Mouse (Mus musculus) ES-Bruce4 (cell line): ENCODE measurements around the gene Sar1a. TPM values are rescaled to one million over a fixed set of nuclear protein-coding genes. Genes with fewer than 3 reads are reported as not detected.

Source experiments
- H3K27ac ChIP-seq: 2 replicates; pipeline ENCODE4 v1.5.1; 2012; ENCODE audit warnings: low read length, inconsistent platforms; ENCODE audit not compliant: insufficient read depth
- H3K27me3 ChIP-seq: 2 replicates; pipeline ENCODE4 v1.6.1; 2012; ENCODE audit warnings: mild to moderate bottlenecking, low read length, inconsistent platforms; ENCODE audit not compliant: control insufficient read depth, poor library complexity, insufficient read depth, severe bottlenecking
- H3K36me3 ChIP-seq: 2 replicates; pipeline ENCODE4 v1.6.1; 2012; ENCODE audit warnings: inconsistent platforms, mild to moderate bottlenecking, low read length, moderate library complexity; ENCODE audit not compliant: control insufficient read depth, poor library complexity, insufficient read depth, severe bottlenecking
- H3K4me1 ChIP-seq: one replicate; pipeline ENCODE4 v1.8.1; 2011; ENCODE audit warnings: low read length; ENCODE audit not compliant: control insufficient read depth, insufficient read depth
- H3K4me3 ChIP-seq: 2 replicates; pipeline ENCODE4 v1.5.1; 2011; ENCODE audit warnings: low read depth, mild to moderate bottlenecking, low read length
- H3K9ac ChIP-seq: 2 replicates; pipeline ENCODE4 v1.6.1; 2012; ENCODE audit warnings: low read depth, mild to moderate bottlenecking, inconsistent platforms; ENCODE audit not compliant: poor library complexity, severe bottlenecking
- H3K9me3 ChIP-seq: replicated peaks from 2 replicates; pipeline ENCODE4 v1.6.1; 2012; ENCODE audit warnings: mild to moderate bottlenecking, low read length, inconsistent platforms; ENCODE audit not compliant: control insufficient read depth, poor library complexity, insufficient read depth, severe bottlenecking
- CTCF ChIP-seq: IDR thresholded peaks from one replicate; pipeline ENCODE4 v1.8.1; 2011; ENCODE audit warnings: low read depth, low read length
- EP300 ChIP-seq: IDR thresholded peaks from 2 replicates; pipeline ENCODE4 v1.6.1; 2011; ENCODE audit warnings: low read depth, low read length; ENCODE audit not compliant: insufficient read depth
- POLR2A ChIP-seq: IDR thresholded peaks from one replicate; pipeline ENCODE4 v1.8.1; 2011; ENCODE audit warnings: low read length; ENCODE audit not compliant: insufficient read depth
- polyA plus RNA-seq: library from polyadenylated mRNA; stranded (reverse); fragments of >200 nt; gene quantifications from 2 replicates; pipeline ENCODE4 v1.2.4, GENCODE M21; 2011; ENCODE audit warnings: low read depth; ENCODE audit not compliant: missing spikeins, insufficient read depth, insufficient read length

Sar1a gene
- polyA plus RNA-seq: 131 and 136 TPM in 2 replicates

DNA sequence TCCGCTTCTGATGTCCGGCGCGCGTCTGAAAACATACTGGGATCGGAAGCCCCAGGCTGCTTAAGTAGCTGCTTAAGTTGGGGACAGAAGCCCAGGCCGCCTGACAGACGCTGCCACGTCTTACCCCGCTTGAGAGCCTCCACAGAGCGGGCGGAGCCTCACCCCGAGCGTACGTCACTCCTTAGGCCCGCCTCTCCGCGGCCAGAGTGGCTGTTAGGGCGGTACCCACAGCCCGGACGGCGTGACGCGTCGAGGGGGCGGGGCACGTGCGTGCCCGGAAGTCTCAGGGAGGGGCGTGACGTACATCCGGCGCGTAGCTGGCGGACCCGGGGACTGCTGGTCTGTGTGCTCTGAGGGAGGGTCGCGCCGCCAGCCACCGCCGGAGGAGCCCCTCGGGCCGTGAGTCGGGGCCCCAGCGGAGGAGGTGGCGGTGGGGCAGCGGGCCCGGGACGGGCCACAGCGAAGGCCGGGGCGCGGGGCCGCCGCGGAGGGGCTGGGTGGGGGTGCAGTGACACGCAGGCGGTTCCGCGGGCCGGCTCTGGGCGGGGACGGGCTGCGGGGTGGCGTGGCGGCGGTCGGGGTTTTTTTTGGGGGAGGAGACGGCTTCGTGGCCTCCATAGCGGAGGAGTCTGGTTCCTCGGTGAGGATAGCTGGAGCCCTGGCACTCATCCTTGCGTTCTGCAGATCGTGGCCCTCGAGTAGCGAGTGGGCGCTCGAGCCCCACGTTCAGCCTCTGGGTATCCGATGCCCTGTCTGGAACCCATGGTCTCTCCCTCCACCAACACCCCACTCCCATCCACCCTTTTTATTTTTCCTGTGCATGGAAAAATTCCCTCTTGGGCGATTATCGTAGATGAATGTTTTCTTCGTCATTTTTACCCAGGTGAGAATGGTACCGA is at the start of gene Sar1a:
Sar1a (plus strand) TSS at position 285 of the 899 bp plus-strand sequence.
- Histone ChIP-seq H3K27me3 (no peaks in the 10 kb centered on the region), H3K4me3 (peak within 1 kb of the TSS; percentile 95), H3K27ac (no peak within 1 kb of the TSS), H3K36me3 (peaks cover 5% of the 10 kb centered on the region), H3K9ac (peak within 1 kb of the TSS; percentile 82), H3K9me3 (no peaks in the 10 kb centered on the region), H3K4me1 (no peaks in the 10 kb centered on the region)
- TF ChIP-seq POLR2A (no peak), CTCF (no peak), EP300 (no peak)

DNA sequence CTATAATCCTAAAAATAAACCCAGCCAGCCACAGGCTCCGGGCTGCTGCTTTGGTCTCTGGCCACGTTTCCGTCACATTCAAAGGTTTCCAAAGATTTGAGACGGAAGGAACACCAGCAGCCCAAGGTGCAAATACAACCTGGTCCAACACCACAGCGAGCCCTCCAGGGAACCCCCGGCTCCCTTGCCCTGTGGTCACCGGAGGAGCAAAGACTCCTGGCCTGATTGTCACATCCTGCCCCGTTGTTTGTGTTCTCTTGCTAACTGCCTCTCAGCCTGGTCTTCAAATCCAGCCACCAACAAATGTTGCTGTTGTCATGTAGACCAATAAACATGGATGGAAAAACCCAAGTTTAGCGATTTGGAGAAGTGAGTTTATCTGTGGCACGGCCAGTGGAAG is 47.7 kb upstream of the Sar1a start:
- H3K36me3 ChIP-seq: no peaks in the 10 kb centered on the region
- H3K9me3 ChIP-seq: peaks cover 4% of the 10 kb centered on the region
- H3K4me1 ChIP-seq: no peaks in the 10 kb centered on the region
- H3K9ac ChIP-seq: no peak overlapping the region
- no peak overlapping the region for H3K4me3 ChIP-seq
- H3K27ac ChIP-seq: no peak overlapping the region
- no peak for TF ChIP-seq POLR2A
- no peak for TF ChIP-seq CTCF
- no peak for TF ChIP-seq EP300
- no peaks in the 10 kb centered on the region for H3K27me3 ChIP-seq

DNA sequence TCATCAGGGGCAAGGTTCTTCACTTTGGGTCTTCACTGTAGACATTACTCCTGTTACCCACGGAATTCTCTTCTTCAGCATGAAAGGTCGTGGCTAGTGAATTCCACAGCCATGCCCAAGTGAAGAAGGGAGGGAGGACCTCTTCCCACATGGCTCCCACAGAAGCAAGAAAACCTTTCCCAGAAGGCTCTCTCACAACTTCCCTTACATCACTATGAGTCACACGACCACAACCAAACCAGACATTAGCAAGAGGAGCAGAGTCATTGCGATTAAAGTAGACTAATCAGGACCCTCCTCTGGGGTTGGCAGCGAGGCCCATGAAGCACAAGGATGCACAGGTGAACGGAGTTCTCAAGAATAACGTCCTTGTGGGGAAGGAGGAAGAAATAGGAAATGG is 43.0 kb upstream of the Sar1a start:
- H3K9ac ChIP-seq: no peak overlapping the region
- H3K36me3 ChIP-seq: no peaks in the 10 kb centered on the region
- no peak overlapping the region for H3K4me3 ChIP-seq
- TF ChIP-seq CTCF (no peak), POLR2A (no peak), EP300 (no peak)
- H3K27me3 ChIP-seq: no peaks in the 10 kb centered on the region; the same call in 1 of the 2 replicates
- H3K4me1 ChIP-seq: no peaks in the 10 kb centered on the region
- peaks cover 4% of the 10 kb centered on the region for H3K9me3 ChIP-seq
- H3K27ac ChIP-seq: no peak overlapping the region

DNA sequence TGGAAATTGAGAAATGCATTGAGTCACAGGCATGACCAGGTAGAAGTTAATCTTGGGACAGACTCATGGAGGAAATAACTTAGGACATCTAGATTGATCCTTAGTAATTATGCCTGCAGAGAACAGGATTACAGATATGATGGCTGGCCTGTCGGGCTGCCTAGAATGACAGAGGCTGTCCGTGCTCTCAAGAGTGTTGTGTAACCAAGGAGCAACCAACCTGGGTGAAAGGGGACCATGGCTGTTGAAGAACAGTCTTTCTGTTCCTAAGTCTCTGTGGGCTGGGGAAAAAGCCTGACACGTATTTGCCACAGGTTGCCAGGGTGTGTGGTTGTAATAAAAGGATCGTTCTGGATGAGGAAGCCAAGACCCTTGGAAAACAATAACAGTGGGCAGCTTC is 39.7 kb upstream of the Sar1a start:
- no peak overlapping the region for H3K27ac ChIP-seq
- H3K4me1 ChIP-seq: no peaks in the 10 kb centered on the region
- H3K9me3 ChIP-seq: peaks cover 4% of the 10 kb centered on the region
- TF ChIP-seq CTCF: no peak
- TF ChIP-seq EP300: no peak
- no peak for TF ChIP-seq POLR2A
- no peak overlapping the region for H3K9ac ChIP-seq
- no peak overlapping the region for H3K4me3 ChIP-seq
- no peaks in the 10 kb centered on the region; the same call in 1 of the 2 replicates for H3K27me3 ChIP-seq
- H3K36me3 ChIP-seq: no peaks in the 10 kb centered on the region

DNA sequence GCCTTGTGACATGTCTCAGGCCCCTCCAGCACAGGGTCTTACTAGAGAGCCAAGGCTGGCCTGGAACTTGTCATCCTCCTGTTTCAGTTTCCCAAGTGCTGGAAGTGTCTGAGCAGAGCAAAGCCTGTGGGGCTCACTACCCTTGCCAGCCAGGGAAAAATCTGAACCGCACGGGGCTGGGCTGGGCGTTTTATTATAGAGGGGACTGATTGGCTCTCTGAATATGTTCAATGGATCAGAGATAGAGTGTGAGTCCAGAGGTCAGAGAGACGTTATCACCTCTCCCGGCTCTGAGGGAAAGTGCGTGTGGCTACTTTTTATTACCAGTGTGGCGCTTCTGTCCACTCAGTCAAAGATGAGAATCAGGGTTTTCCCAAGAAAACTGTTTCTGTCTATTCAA is 33.5 kb upstream of the Sar1a start:
- Histone ChIP-seq H3K27ac (peak overlapping the region; percentile 37; the same call in 1 of the 2 replicates), H3K27me3 (no peaks in the 10 kb centered on the region), H3K4me3 (no peak overlapping the region), H3K4me1 (peaks cover 2% of the 10 kb centered on the region), H3K9ac (no peak overlapping the region), H3K36me3 (peaks cover 9% of the 10 kb centered on the region), H3K9me3 (no peaks in the 10 kb centered on the region)
- no peak for TF ChIP-seq POLR2A
- no peak for TF ChIP-seq EP300
- TF ChIP-seq CTCF: no peak
